Mouse (Mus musculus) lung, embryonic 14.5 days (tissue): ENCODE data around the gene Racgap1. TPM values are rescaled to one million over a fixed set of nuclear protein-coding genes. Genes with fewer than 3 reads are reported as not detected.

ENCODE experiments used
- ATAC-seq: fragments of 200-750 bp; cut with Nextera tagmentation; 2 replicates; pipeline ENCODE4 v1.8.0; 2017; ENCODE audit warnings: mild to moderate bottlenecking, moderate TSS enrichment, moderate library complexity; ENCODE audit not compliant: insufficient read depth
- DNase-seq: peaks from one replicate; pipeline ENCODE4 v3.0.0-alpha.2; 2015
- H3K27ac ChIP-seq: fragments of 300-500 bp; sonication (generic); 2 replicates; pipeline ENCODE4 v1.5.1; 2014; ENCODE audit warnings: low read depth, mild to moderate bottlenecking, moderate library complexity
- H3K27me3 ChIP-seq: fragments of 300-500 bp; sonication (generic); 2 replicates; pipeline ENCODE4 v1.6.1; 2014; ENCODE audit warnings: low read length, control low read depth; ENCODE audit not compliant: insufficient read depth
- H3K36me3 ChIP-seq: fragments of 300-500 bp; sonication (generic); 2 replicates; pipeline ENCODE4 v1.6.1; 2014; ENCODE audit warnings: control low read depth; ENCODE audit not compliant: insufficient read depth
- H3K4me1 ChIP-seq: fragments of 300-500 bp; sonication (generic); 2 replicates; pipeline ENCODE4 v1.6.1; 2014; ENCODE audit warnings: antibody characterized with exemption, control low read depth; ENCODE audit not compliant: insufficient read depth
- H3K4me2 ChIP-seq: fragments of 300-500 bp; sonication (generic); 2 replicates; pipeline ENCODE4 v1.6.1; 2014; ENCODE audit warnings: mild to moderate bottlenecking
- H3K4me3 ChIP-seq: fragments of 300-500 bp; sonication (generic); 2 replicates; pipeline ENCODE4 v1.5.1; 2014; ENCODE audit warnings: low read depth, low read length
- H3K9ac ChIP-seq: fragments of 300-500 bp; sonication (generic); 2 replicates; pipeline ENCODE4 v1.6.1; 2014
- H3K9me3 ChIP-seq: fragments of 300-500 bp; sonication (generic); 2 replicates; pipeline ENCODE4 v1.6.1; 2016; ENCODE audit warnings: low read depth, low read length, control low read depth
- CTCF ChIP-seq: IDR thresholded peaks from 2 replicates; pipeline ENCODE4 v1.5.1; 2016; ENCODE audit warnings: antibody characterized with exemption, low read depth
- WGBS: fragments of 180-500 bp; shearing (Covaris S2); extraction: QIAGEN DNeasy Blood & Tissue Kit; methylation state at CpG from one replicate; pipeline ENCODE4 v1.1.7; 2014; 5-methylcytosine and 5-hydroxymethylcytosine counted together
- polyA plus RNA-seq: library from polyadenylated mRNA; unstranded; fragments of >200 nt; fragmentation: Nextera tagmentation; extraction: Ambion mirVana; gene quantifications from 2 replicates; pipeline ENCODE4 v1.2.1, GENCODE M21; 2014

Gene Racgap1
- polyA plus RNA-seq, 1 experiment from 2014 or later: 153 TPM

DNA sequence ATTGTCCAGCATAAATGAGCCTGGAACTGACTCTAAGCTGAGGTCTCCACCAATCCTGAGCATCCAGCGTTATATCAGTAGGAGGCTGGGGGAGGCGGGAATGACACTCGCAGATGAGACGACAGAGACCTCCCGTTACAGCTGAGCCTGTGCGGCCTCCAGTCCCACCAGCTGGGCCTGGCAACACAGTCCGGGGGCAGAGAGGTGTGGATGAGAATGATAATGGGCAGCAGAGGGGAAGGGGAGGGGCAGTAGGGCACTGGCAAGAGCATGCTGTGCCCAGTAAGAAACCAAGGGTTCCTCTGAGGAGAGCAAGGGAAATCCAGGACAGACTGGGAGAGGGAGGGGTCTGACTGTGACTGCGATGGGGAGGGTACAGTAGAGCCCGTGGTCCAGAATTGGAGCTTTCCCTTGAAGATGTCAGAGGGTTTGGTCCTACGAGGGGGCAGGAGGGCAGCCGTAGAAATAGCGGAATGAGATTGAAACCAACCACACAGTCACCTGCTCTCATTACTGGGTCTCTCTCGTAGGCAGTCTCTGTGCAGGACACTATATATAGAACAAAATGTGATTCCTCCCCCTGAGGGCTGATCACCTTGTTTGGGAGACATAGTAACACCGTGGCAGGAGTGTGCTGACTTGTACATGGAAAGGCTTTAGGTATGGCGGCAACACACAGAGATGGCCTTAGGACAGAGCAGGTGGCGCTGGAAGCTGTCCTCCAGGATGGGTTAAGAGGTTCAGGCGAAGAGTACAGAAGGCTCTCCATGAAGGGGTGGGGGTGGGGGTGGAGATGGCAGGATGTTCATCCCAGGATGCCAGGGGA, 52.0 kb downstream of the Racgap1 start:
- H3K27me3 ChIP-seq: peaks cover 18% of the 10 kb centered on the region
- no peaks in the 10 kb centered on the region for H3K36me3 ChIP-seq
- 49% methylated on average over 17 of the region's 17 CpGs for WGBS
- TF ChIP-seq CTCF: no peak
- DNase-seq (no peak), ATAC-seq (no peak)
- no peak overlapping the region for H3K4me2 ChIP-seq
- H3K4me3 ChIP-seq: no peak overlapping the region
- no peaks in the 10 kb centered on the region for H3K4me1 ChIP-seq
- H3K9me3 ChIP-seq: no peaks in the 10 kb centered on the region
- no peak overlapping the region for H3K27ac ChIP-seq
- H3K9ac ChIP-seq: no peak overlapping the region

- H3K9me3 ChIP-seq: no peaks in the 10 kb centered on the region
- no peak overlapping the region for H3K4me3 ChIP-seq
- H3K36me3 ChIP-seq: no peaks in the 10 kb centered on the region
- no peak overlapping the region for H3K4me2 ChIP-seq
- no peak for TF ChIP-seq CTCF
- ATAC-seq (no peak), DNase-seq (no peak)
- 51% methylated on average over 8 of the region's 8 CpGs for WGBS
- H3K27me3 ChIP-seq: peaks cover 35% of the 10 kb centered on the region
- no peak overlapping the region for H3K27ac ChIP-seq
- H3K9ac ChIP-seq: no peak overlapping the region
- H3K4me1 ChIP-seq: no peaks in the 10 kb centered on the region
These were observed 53.9 kb downstream of the Racgap1 start for GRCm38 (mm10) chr15:99597596-99597995.

- Histone ChIP-seq H3K4me2 (no peak overlapping the region), H3K27me3 (peaks cover 38% of the 10 kb centered on the region), H3K4me3 (no peak overlapping the region), H3K36me3 (no peaks in the 10 kb centered on the region), H3K9me3 (no peaks in the 10 kb centered on the region), H3K9ac (no peak overlapping the region), H3K4me1 (no peaks in the 10 kb centered on the region), H3K27ac (no peak overlapping the region)
- 53% methylated on average over 7 of the region's 7 CpGs for WGBS
- no peak for TF ChIP-seq CTCF
- no peak for DNase-seq
- ATAC-seq: no peak
These were observed 54.6 kb downstream of the Racgap1 start for GRCm38 (mm10) chr15:99596841-99597240.

DNA sequence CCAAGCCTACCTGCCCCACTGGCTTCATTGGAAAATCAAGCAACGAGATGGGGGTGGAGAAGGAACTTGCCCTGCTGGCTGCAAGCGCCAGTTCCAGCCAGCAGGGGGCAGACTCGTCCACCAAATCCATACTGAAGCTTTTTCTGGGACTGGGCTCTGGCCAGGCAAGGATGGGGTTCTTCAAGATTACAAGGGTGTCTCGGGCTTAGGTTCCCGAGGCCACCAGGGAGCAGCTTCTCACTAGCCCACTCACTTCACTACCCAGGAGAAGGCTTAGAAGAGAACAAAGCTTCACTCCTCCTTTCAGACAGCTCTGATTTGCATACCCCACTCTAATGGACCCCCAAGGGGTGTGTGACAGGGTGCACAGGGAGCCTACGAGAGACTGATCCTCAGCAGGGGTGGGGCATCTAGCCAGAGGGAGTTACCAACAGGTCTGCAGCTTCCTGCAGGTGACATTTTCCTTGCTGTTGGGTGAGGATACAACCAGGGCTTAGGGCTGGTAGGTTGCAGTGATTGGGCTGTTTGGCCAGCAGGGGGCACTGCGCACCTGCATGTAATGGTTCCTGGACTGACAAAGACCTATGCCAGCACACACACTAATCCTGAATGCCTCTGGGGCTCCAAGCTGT, 55.3 kb downstream of the Racgap1 start:
- 0% methylated on average over 7 of the region's 7 CpGs for WGBS
- peaks cover 45% of the 10 kb centered on the region for H3K27me3 ChIP-seq
- no peak overlapping the region for H3K4me2 ChIP-seq
- ATAC-seq (peak; percentile 84), DNase-seq (peak; percentile 91)
- H3K4me3 ChIP-seq: no peak overlapping the region
- no peaks in the 10 kb centered on the region for H3K9me3 ChIP-seq
- peak; percentile 98 for TF ChIP-seq CTCF
- H3K9ac ChIP-seq: no peak overlapping the region
- no peak overlapping the region for H3K27ac ChIP-seq
- H3K4me1 ChIP-seq: no peaks in the 10 kb centered on the region
- H3K36me3 ChIP-seq: no peaks in the 10 kb centered on the region

DNA sequence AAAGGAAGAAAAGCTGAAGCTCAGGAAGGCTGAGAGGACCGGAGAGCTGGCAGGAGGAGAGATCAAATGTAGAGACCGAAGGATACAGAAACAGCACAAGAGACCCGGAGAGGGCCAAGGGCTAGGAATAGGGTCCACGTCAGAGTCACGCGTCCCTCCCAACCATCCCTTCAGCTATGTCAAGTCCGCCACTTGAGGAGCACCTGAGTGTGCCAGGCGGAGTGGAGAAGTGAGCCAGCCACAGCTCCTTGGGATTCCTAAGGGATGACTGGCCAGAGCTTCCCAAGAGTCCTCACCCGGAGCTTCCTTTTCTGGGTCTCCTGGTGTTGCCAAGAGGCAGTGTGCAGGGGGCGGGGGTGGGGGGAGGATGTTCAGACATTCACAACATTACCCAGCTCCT, 56.5 kb downstream of the Racgap1 start:
- TF ChIP-seq CTCF: no peak
- no peak overlapping the region for H3K4me2 ChIP-seq
- H3K4me3 ChIP-seq: no peak overlapping the region
- ATAC-seq (no peak), DNase-seq (peak; percentile 29)
- no peak overlapping the region for H3K27ac ChIP-seq
- H3K36me3 ChIP-seq: no peaks in the 10 kb centered on the region
- no peaks in the 10 kb centered on the region for H3K9me3 ChIP-seq
- 66% methylated on average over 10 of the region's 10 CpGs for WGBS
- H3K4me1 ChIP-seq: no peaks in the 10 kb centered on the region
- peaks cover 49% of the 10 kb centered on the region for H3K27me3 ChIP-seq
- H3K9ac ChIP-seq: no peak overlapping the region

- no peak overlapping the region for H3K27ac ChIP-seq
- no peak for DNase-seq
- 72% methylated on average over 5 of the region's 5 CpGs for WGBS
These were observed 58.6 kb downstream of the Racgap1 start for GRCm38 (mm10) chr15:99592877-99593276.

DNA sequence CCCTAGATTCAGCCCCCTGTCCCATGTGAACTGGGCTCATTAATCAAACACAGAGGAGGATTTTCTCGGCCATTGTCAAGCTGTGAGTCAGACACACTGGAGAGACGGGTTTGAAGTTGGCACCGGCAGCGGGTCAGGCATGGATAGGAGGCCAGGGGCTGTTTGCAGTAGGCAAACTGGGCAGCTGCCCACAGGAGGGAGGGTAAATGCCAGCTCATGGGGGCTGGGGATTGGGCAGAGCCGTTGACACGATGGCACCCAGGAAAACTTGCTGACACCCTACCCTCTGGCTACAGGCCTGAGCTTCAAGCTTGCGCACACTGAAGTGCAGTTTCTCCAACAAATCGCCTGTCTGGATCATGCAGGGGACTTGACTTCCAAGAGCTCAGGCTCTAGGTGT, 59.3 kb downstream of the Racgap1 start:
- Histone ChIP-seq H3K4me3 (no peak overlapping the region), H3K9me3 (no peaks in the 10 kb centered on the region), H3K27me3 (peaks cover 73% of the 10 kb centered on the region), H3K36me3 (no peaks in the 10 kb centered on the region), H3K27ac (no peak overlapping the region), H3K4me2 (no peak overlapping the region), H3K9ac (no peak overlapping the region), H3K4me1 (no peaks in the 10 kb centered on the region; the same call in 1 of the 2 replicates)
- no peak for DNase-seq
- no peak for ATAC-seq
- no peak for TF ChIP-seq CTCF
- WGBS: 64% methylated on average over 8 of the region's 8 CpGs

More at GRCm38 (mm10) chr15:99592877-99593276, 58.6 kb downstream of the Racgap1 start:
- Histone ChIP-seq H3K4me3 (no peak overlapping the region), H3K4me2 (no peak overlapping the region), H3K27me3 (peaks cover 70% of the 10 kb centered on the region), H3K36me3 (no peaks in the 10 kb centered on the region), H3K9me3 (no peaks in the 10 kb centered on the region), H3K9ac (no peak overlapping the region), H3K4me1 (no peaks in the 10 kb centered on the region; the same call in 1 of the 2 replicates)
- ATAC-seq: no peak
- TF ChIP-seq CTCF: no peak
